Mouse (Mus musculus) heart, embryonic 10.5 days (tissue): ENCODE data around the gene Gm14403. TPM values are rescaled to one million over a fixed set of nuclear protein-coding genes. Genes with fewer than 3 reads are reported as not detected.
A peak's percentile ranks its signal among the peaks of the same experiment; 100 is the strongest.
"Not testable (repeated sequence)": the region's sequence is repeated elsewhere in the genome, so short reads cannot be mapped to it uniquely, and the experiment has no call there.

Experiments used
- DNase-seq: peaks from one replicate; pipeline ENCODE4 v3.0.0-alpha.2; 2017; ENCODE audit warnings: low spot score
- H3K27ac ChIP-seq: fragments of 300-500 bp; sonication (generic); 2 replicates; pipeline ENCODE4 v1.5.1; 2016; ENCODE audit warnings: mild to moderate bottlenecking
- H3K27me3 ChIP-seq: fragments of 300-500 bp; sonication (generic); 2 replicates; pipeline ENCODE4 v1.6.1; 2016; ENCODE audit warnings: mild to moderate bottlenecking; ENCODE audit not compliant: poor library complexity, insufficient read depth, severe bottlenecking
- H3K36me3 ChIP-seq: fragments of 300-500 bp; sonication (generic); 2 replicates; pipeline ENCODE4 v1.6.1; 2016; ENCODE audit warnings: mild to moderate bottlenecking, moderate library complexity
- H3K4me1 ChIP-seq: fragments of 300-500 bp; sonication (generic); 2 replicates; pipeline ENCODE4 v1.6.1; 2016; ENCODE audit warnings: mild to moderate bottlenecking
- H3K4me3 ChIP-seq: fragments of 300-500 bp; sonication (generic); 2 replicates; pipeline ENCODE4 v1.5.1; 2016; ENCODE audit warnings: mild to moderate bottlenecking, moderate library complexity
- H3K9me3 ChIP-seq: fragments of 300-500 bp; sonication (generic); 2 replicates; pipeline ENCODE4 v1.6.1; 2016; ENCODE audit warnings: mild to moderate bottlenecking, moderate library complexity
- WGBS: fragments of 180-500 bp; shearing (Covaris S2); methylation state at CpG from one replicate; pipeline ENCODE4 v1.1.7; 2016; 5-methylcytosine and 5-hydroxymethylcytosine counted together
- polyA plus RNA-seq: library from polyadenylated mRNA; unstranded; fragments of >200 nt; fragmentation: Nextera tagmentation; extraction: Ambion mirVana; gene quantifications from 2 replicates; pipeline ENCODE4 v1.2.1, GENCODE M21; 2016

Gene Gm14403
- 8.0 and 8.9 TPM in 2 replicates for polyA plus RNA-seq

GRCm38 (mm10) chr2:177498067-177498466, at the start of gene Gm14403:
Gene Gm14403, plus strand, starts transcription at chr2:177498215.
- not testable (repeated sequence) for H3K27me3 ChIP-seq, H3K36me3 ChIP-seq, H3K27ac ChIP-seq, H3K9me3 ChIP-seq, DNase-seq, H3K4me1 ChIP-seq
- WGBS: 12% methylated on average over 7 of the region's 7 CpGs
- peak within 1 kb of the TSS; percentile 55 for H3K4me3 ChIP-seq

GRCm38 (mm10) chr2:177464676-177465075, 33.3 kb upstream of the Gm14403 start, which contains the start of gene Zfp970:
Gene Zfp970, plus strand, starts transcription at chr2:177464733.
- DNase-seq, H3K36me3 ChIP-seq, H3K27ac ChIP-seq, H3K4me1 ChIP-seq, H3K27me3 ChIP-seq, H3K9me3 ChIP-seq: not testable (repeated sequence)
- 5% methylated on average over 8 of the region's 9 CpGs for WGBS
- H3K4me3 ChIP-seq: peak within 1 kb of the TSS; percentile 54

GRCm38 (mm10) chr2:177468222-177468621, 29.8 kb upstream of the Gm14403 start:
- H3K4me1 ChIP-seq, DNase-seq, H3K36me3 ChIP-seq, H3K9me3 ChIP-seq, H3K27ac ChIP-seq, H3K4me3 ChIP-seq, H3K27me3 ChIP-seq: not testable (repeated sequence)

GRCm38 (mm10) chr2:177472261-177472660, 25.8 kb upstream of the Gm14403 start:
- not testable (repeated sequence) for H3K27me3 ChIP-seq, H3K4me1 ChIP-seq, DNase-seq, H3K4me3 ChIP-seq, H3K27ac ChIP-seq, H3K36me3 ChIP-seq, H3K9me3 ChIP-seq
- 83% methylated on average over 6 of the region's 10 CpGs for WGBS

GRCm38 (mm10) chr2:177481971-177482370, 16.0 kb upstream of the Gm14403 start:
- not testable (repeated sequence) for H3K27me3 ChIP-seq, H3K27ac ChIP-seq, H3K9me3 ChIP-seq, H3K36me3 ChIP-seq, H3K4me1 ChIP-seq, H3K4me3 ChIP-seq, DNase-seq
- WGBS: 93% methylated on average over 1 of the region's 1 CpGs

GRCm38 (mm10) chr2:177483238-177483948, 14.6 kb upstream of the Gm14403 start:
- not testable (repeated sequence) for H3K27me3 ChIP-seq, H3K27ac ChIP-seq, H3K4me3 ChIP-seq, DNase-seq, H3K36me3 ChIP-seq, H3K4me1 ChIP-seq, H3K9me3 ChIP-seq
- 84% methylated on average over 11 of the region's 11 CpGs for WGBS

- not testable (repeated sequence) for H3K27me3 ChIP-seq, DNase-seq, H3K27ac ChIP-seq, H3K9me3 ChIP-seq, H3K36me3 ChIP-seq, H3K4me1 ChIP-seq, H3K4me3 ChIP-seq
- 59% methylated on average over 1 of the region's 1 CpGs for WGBS
Measured at GRCm38 (mm10) chr2:177499182-177499581, 1.2 kb downstream of the Gm14403 start.

- H3K9me3 ChIP-seq, H3K4me1 ChIP-seq, H3K27me3 ChIP-seq, H3K36me3 ChIP-seq, H3K4me3 ChIP-seq, H3K27ac ChIP-seq, DNase-seq: not testable (repeated sequence)
- 88% methylated on average over 1 of the region's 1 CpGs for WGBS
Measured at GRCm38 (mm10) chr2:177505211-177505719, 7.2 kb downstream of the Gm14403 start.

GRCm38 (mm10) chr2:177511381-177511780, 13.4 kb downstream of the Gm14403 start:
- WGBS: 70% methylated on average over 4 of the region's 4 CpGs
- not testable (repeated sequence) for H3K36me3 ChIP-seq, H3K27ac ChIP-seq, H3K4me3 ChIP-seq, DNase-seq, H3K9me3 ChIP-seq, H3K27me3 ChIP-seq, H3K4me1 ChIP-seq

GRCm38 (mm10) chr2:177511972-177512371, 14.0 kb downstream of the Gm14403 start:
- not testable (repeated sequence) for H3K4me3 ChIP-seq, H3K9me3 ChIP-seq, H3K36me3 ChIP-seq, DNase-seq, H3K4me1 ChIP-seq, H3K27me3 ChIP-seq, H3K27ac ChIP-seq
- WGBS: 83% methylated on average over 3 of the region's 3 CpGs

GRCm38 (mm10) chr2:177513991-177514479, 16.0 kb downstream of the Gm14403 start:
- not testable (repeated sequence) for DNase-seq, H3K4me3 ChIP-seq, H3K27me3 ChIP-seq, H3K9me3 ChIP-seq, H3K36me3 ChIP-seq, H3K27ac ChIP-seq, H3K4me1 ChIP-seq
- 82% methylated on average over 4 of the region's 4 CpGs for WGBS

GRCm38 (mm10) chr2:177517746-177518145, 19.7 kb downstream of the Gm14403 start:
- H3K36me3 ChIP-seq, DNase-seq, H3K9me3 ChIP-seq, H3K27ac ChIP-seq, H3K4me1 ChIP-seq, H3K27me3 ChIP-seq, H3K4me3 ChIP-seq: not testable (repeated sequence)
- WGBS: 83% methylated on average over 9 of the region's 9 CpGs

- not testable (repeated sequence) for DNase-seq, H3K4me1 ChIP-seq, H3K27ac ChIP-seq, H3K36me3 ChIP-seq, H3K27me3 ChIP-seq, H3K9me3 ChIP-seq, H3K4me3 ChIP-seq
- 81% methylated on average over 7 of the region's 7 CpGs for WGBS
Measured at GRCm38 (mm10) chr2:177518354-177518753, 20.3 kb downstream of the Gm14403 start.

- H3K4me1 ChIP-seq, H3K27me3 ChIP-seq, H3K27ac ChIP-seq, H3K4me3 ChIP-seq, H3K9me3 ChIP-seq, DNase-seq, H3K36me3 ChIP-seq: not testable (repeated sequence)
- 84% methylated on average over 1 of the region's 1 CpGs for WGBS
Measured at GRCm38 (mm10) chr2:177518960-177519359, 20.9 kb downstream of the Gm14403 start.
